Mouse (Mus musculus) heart, adult 2 months (tissue): Measurements from ENCODE around the gene Anxa3.

Source experiments
- CTCF ChIP-seq: fragments of 200-600 bp; IDR thresholded peaks from 2 replicates; pipeline ENCODE4 v1.8.1; 2022; ENCODE audit warnings: antibody characterized with exemption, mild to moderate bottlenecking, moderate library complexity
- EP300 ChIP-seq: fragments of 200-500 bp; IDR thresholded peaks from 2 replicates; pipeline ENCODE4 v1.6.1; 2011; ENCODE audit warnings: low read depth, low read length, control low read depth; ENCODE audit not compliant: insufficient read depth
- POLR2A ChIP-seq: fragments of 200-500 bp; IDR thresholded peaks from 2 replicates; pipeline ENCODE4 v1.6.1; 2011; ENCODE audit warnings: mild to moderate bottlenecking, low read depth, low read length, control low read depth; ENCODE audit not compliant: insufficient read depth

GRCm38 (mm10) chr5:96853451-96853850 is 60.3 kb downstream of the Anxa3 start:
- TF ChIP-seq CTCF (no peak), POLR2A (no peak), EP300 (no peak)
